Mouse (Mus musculus) bone marrow, adult 2 months (tissue): ENCODE results near the gene Saa4. TPM values are rescaled to one million over a fixed set of nuclear protein-coding genes. Genes with fewer than 3 reads are reported as not detected.
"Not testable (repeated sequence)": the region's sequence is repeated elsewhere in the genome, so short reads cannot be mapped to it uniquely, and the experiment has no call there.

ENCODE experiments used
- H3K27ac ChIP-seq: fragments of 200-500 bp; 2 replicates; pipeline ENCODE4 v1.5.1; 2012; ENCODE audit warnings: low read depth, mild to moderate bottlenecking, control low read depth, inconsistent platforms, low read length; ENCODE audit not compliant: control insufficient read depth, poor library complexity, insufficient read depth
- H3K4me1 ChIP-seq: fragments of 200-500 bp; 2 replicates; pipeline ENCODE4 v1.6.1; 2011; ENCODE audit warnings: low read length; ENCODE audit not compliant: control insufficient read depth, insufficient read depth
- H3K4me3 ChIP-seq: fragments of 200-500 bp; replicated peaks from 2 replicates; pipeline ENCODE3; 2011; ENCODE audit warnings: mild to moderate bottlenecking, low read depth, low read length, control low read depth; ENCODE audit not compliant: control insufficient read depth
- CTCF ChIP-seq: fragments of 200-500 bp; IDR thresholded peaks from 2 replicates; pipeline ENCODE4 v1.5.1; 2011; ENCODE audit warnings: low read length, control low read depth; ENCODE audit not compliant: control insufficient read depth, insufficient read depth
- POLR2A ChIP-seq: fragments of 200-500 bp; IDR thresholded peaks from 2 replicates; pipeline ENCODE4 v1.6.1; 2011; ENCODE audit warnings: low read depth, mild to moderate bottlenecking, control low read depth, low read length, borderline replicate concordance; ENCODE audit not compliant: control insufficient read depth
- WGBS: fragments of 180-500 bp; shearing (Covaris S2); methylation state at CpG from one replicate; pipeline ENCODE4 v1.1.7; 2018; 5-methylcytosine and 5-hydroxymethylcytosine counted together
- polyA plus RNA-seq: library from polyadenylated mRNA; stranded (reverse); fragments of >200 nt; gene quantifications from 2 replicates; pipeline ENCODE4 v1.2.4, GENCODE M21; 2011; ENCODE audit warnings: low replicate concordance; ENCODE audit not compliant: missing spikeins, insufficient read depth, insufficient read length

Gene Saa4
- polyA plus RNA-seq, 1 experiment = 3.4 TPM

- H3K4me3 ChIP-seq = peak within 1 kb of the TSS; percentile 97
- peaks cover 3% of the 10 kb centered on the region; the same call in 1 of the 2 replicates for H3K4me1 ChIP-seq
- WGBS = under 1% methylated on average over 38 of the region's 38 CpGs
- peak within 1 kb of the TSS; percentile 26; the same call in 1 of the 2 replicates for H3K27ac ChIP-seq
- TF ChIP-seq POLR2A (peak; percentile 64; the same call in 1 of the 2 replicates), CTCF (peak; percentile 97)
These were observed 22.0 kb downstream of the Saa4 start, which contains the start of gene Saal1 for GRCm38 (mm10) chr7:46710390-46710844. Gene Saal1, minus strand, starts transcription at chr7:46710680.

GRCm38 (mm10) chr7:46700521-46701025, 31.8 kb downstream of the Saa4 start:
- 92% methylated on average over 6 of the region's 6 CpGs for WGBS
- H3K27ac ChIP-seq = no peak overlapping the region
- H3K4me1 ChIP-seq = no peaks in the 10 kb centered on the region; the same call in 1 of the 2 replicates
- TF ChIP-seq POLR2A = no peak
- TF ChIP-seq CTCF = no peak
- no peak overlapping the region for H3K4me3 ChIP-seq

DNA sequence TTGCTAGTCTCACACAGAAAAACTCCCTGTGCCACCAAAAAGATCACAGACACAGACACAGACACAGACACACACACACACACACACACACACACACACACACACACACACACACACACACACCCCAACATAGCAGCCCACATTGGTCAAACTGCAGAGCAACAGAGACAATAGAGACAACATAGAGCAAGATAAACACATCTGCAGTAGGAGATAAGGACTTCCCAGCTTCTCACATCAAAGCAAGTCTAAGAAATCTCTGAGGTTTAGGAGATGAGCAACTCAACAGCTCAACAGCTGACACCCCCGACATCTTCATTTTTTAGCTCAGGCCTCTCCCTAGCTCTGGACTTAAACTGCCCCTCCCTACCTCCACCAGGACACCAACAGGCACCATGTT, 35.6 kb downstream of the Saa4 start:
- Histone ChIP-seq H3K4me1 (no peaks in the 10 kb centered on the region; the same call in 1 of the 2 replicates), H3K27ac (no peak overlapping the region), H3K4me3 (no peak overlapping the region)
- 63% methylated on average over 1 of the region's 1 CpGs for WGBS
- TF ChIP-seq POLR2A (no peak), CTCF (no peak)

GRCm38 (mm10) chr7:46686827-46687226, 45.6 kb downstream of the Saa4 start:
- no peak for TF ChIP-seq CTCF
- TF ChIP-seq POLR2A = no peak
- H3K4me1 ChIP-seq = no peaks in the 10 kb centered on the region
- WGBS = 39% methylated on average over 5 of the region's 5 CpGs
- H3K4me3 ChIP-seq = no peak overlapping the region
- no peak overlapping the region for H3K27ac ChIP-seq

GRCm38 (mm10) chr7:46680732-46681131, 51.7 kb downstream of the Saa4 start:
- no peaks in the 10 kb centered on the region for H3K4me1 ChIP-seq
- TF ChIP-seq CTCF (no peak), POLR2A (no peak)
- no peak overlapping the region for H3K4me3 ChIP-seq
- H3K27ac ChIP-seq = no peak overlapping the region

- H3K4me3 ChIP-seq, H3K27ac ChIP-seq, H3K4me1 ChIP-seq: not testable (repeated sequence)
- 67% methylated on average over 7 of the region's 7 CpGs for WGBS
These were observed 53.4 kb downstream of the Saa4 start for GRCm38 (mm10) chr7:46679044-46679443.

DNA sequence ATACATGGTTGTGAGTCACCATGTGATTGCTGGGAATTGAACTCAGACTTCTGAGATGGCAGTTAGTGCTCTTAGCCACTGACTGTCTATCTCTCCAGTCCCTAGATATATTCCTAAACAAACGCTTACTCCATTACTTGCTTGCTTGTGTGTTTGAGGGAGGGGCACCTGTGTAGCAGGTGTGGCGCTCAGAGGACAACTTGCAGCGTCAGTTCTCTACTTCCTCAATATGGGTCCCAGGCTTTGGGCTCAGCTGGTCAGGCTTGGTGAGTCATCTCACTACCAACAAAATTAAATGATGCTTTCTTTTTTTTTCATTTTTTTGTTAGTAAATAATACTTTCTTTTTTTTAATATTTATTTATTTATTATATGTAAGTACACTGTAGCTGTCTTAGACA, 54.0 kb downstream of the Saa4 start:
- no peak overlapping the region for H3K27ac ChIP-seq
- no peak for TF ChIP-seq CTCF
- TF ChIP-seq POLR2A = no peak
- H3K4me1 ChIP-seq = no peaks in the 10 kb centered on the region
- H3K4me3 ChIP-seq = no peak overlapping the region
- 32% methylated on average over 3 of the region's 3 CpGs for WGBS

Other genes starting within 250 kb of the Saa4 start
- 2.7 and 6.5 TPM in 2 replicates for gene Sergef, start 92.8 kb downstream of the Saa4 start, polyA plus RNA-seq
- gene Tph1, start 60.1 kb downstream of the Saa4 start, polyA plus RNA-seq = not detected in 2 replicates
- gene Saal1, start 21.9 kb downstream of the Saa4 start, polyA plus RNA-seq = 8.0 and 13.8 TPM in 2 replicates
- gene Saa3, start 16.9 kb downstream of the Saa4 start, polyA plus RNA-seq = 0.45 and 8.5 TPM in 2 replicates
- not detected in 2 replicates for gene Saa1, start 10.4 kb upstream of the Saa4 start, polyA plus RNA-seq
- not detected in 2 replicates for gene Saa2, start 19.2 kb upstream of the Saa4 start, polyA plus RNA-seq
- 6.0 and 19.3 TPM in 2 replicates for gene Hps5, start 63.5 kb upstream of the Saa4 start, polyA plus RNA-seq
- 16.0 and 20.0 TPM in 2 replicates for gene Gtf2h1, start 63.5 kb upstream of the Saa4 start, polyA plus RNA-seq
- 177 and 332 TPM in 2 replicates for gene Ldha, start 108.9 kb upstream of the Saa4 start, polyA plus RNA-seq
- 1.3 and 2.6 TPM in 2 replicates for gene Ldhc, start 128.6 kb upstream of the Saa4 start, polyA plus RNA-seq
- gene Tsg101, start 187.4 kb upstream of the Saa4 start, polyA plus RNA-seq = 36.9 and 46.6 TPM in 2 replicates
- 3.7 and 3.9 TPM in 2 replicates for gene Uevld, start 225.9 kb upstream of the Saa4 start, polyA plus RNA-seq